Mouse (Mus musculus): ENCODE measurements at regions not wholly inside any gene's neighbourhood (a gene's known extent, or its start where the extent isn't known, plus 50 kb on each side); places are given as distances from the start of the nearest gene placed in this dataset.

GRCm38 (mm10) chr15:8582676-8583075 is 62.9 kb upstream of the Gm2310 start:
- no peak for DNase-seq (ENCODE audit: low read depth)

- DNase-seq (ENCODE audit: low read depth), result peak; percentile 50
Measured at GRCm38 (mm10) chr15:8581146-8581913, 61.6 kb upstream of the Gm2310 start.

- no peak for DNase-seq (ENCODE audit: low read depth)
Measured at GRCm38 (mm10) chr15:8580077-8580476, 60.3 kb upstream of the Gm2310 start.

- peak; percentile 80 for DNase-seq (ENCODE audit: low read depth)
Measured at GRCm38 (mm10) chr15:8577480-8577881, 57.7 kb upstream of the Gm2310 start.

GRCm38 (mm10) chr15:8576975-8577374 is 57.2 kb upstream of the Gm2310 start:
- peak; percentile 21 for DNase-seq (ENCODE audit: low read depth)

GRCm38 (mm10) chr15:8569617-8570016 is 49.9 kb upstream of the Gm2310 start:
- DNase-seq (ENCODE audit: low read depth), result peak; percentile 67
